Mouse (Mus musculus): ENCODE measurements around the gene Csmd2.

Gene Csmd2

GRCm38 (mm10) chr4:128411941-128412630 is 424.4 kb downstream of the Csmd2 start:
- no peak for DNase-seq (ENCODE audit: low spot score in 2 of 2)

GRCm38 (mm10) chr4:128414741-128415140 is 427.1 kb downstream of the Csmd2 start:
- no peak for DNase-seq (ENCODE audit: low spot score in 2 of 2)

- DNase-seq (ENCODE audit: low spot score in 2 of 2) = no peak
Measured at GRCm38 (mm10) chr4:128419988-128420617, 432.4 kb downstream of the Csmd2 start.

- no peak for DNase-seq (ENCODE audit: low spot score in 2 of 2)
Measured at GRCm38 (mm10) chr4:128422486-128422885, 434.8 kb downstream of the Csmd2 start.

- no peak for DNase-seq (ENCODE audit: low spot score in 2 of 2)
Measured at GRCm38 (mm10) chr4:128425339-128425738, 437.7 kb downstream of the Csmd2 start.

GRCm38 (mm10) chr4:128427261-128428030 is 439.8 kb downstream of the Csmd2 start:
- no peak for DNase-seq (ENCODE audit: low spot score in 2 of 2)

GRCm38 (mm10) chr4:128428303-128429107 is 440.8 kb downstream of the Csmd2 start:
- peak; percentile 36 to 42 for DNase-seq (ENCODE audit: low spot score in 2 of 2)

- no peak for DNase-seq (ENCODE audit: low spot score in 2 of 2)
Measured at GRCm38 (mm10) chr4:128429591-128429990, 441.9 kb downstream of the Csmd2 start.

- DNase-seq (ENCODE audit: low spot score in 2 of 2) = no peak
Measured at GRCm38 (mm10) chr4:128440550-128440949, 452.9 kb downstream of the Csmd2 start.

- DNase-seq (ENCODE audit: low spot score in 2 of 2) = no peak
Measured at GRCm38 (mm10) chr4:128441228-128441627, 453.6 kb downstream of the Csmd2 start.

GRCm38 (mm10) chr4:128442791-128443190 is 455.1 kb downstream of the Csmd2 start:
- DNase-seq (ENCODE audit: low spot score in 2 of 2) = no peak

- no peak for DNase-seq (ENCODE audit: low spot score in 2 of 2)
Measured at GRCm38 (mm10) chr4:128445514-128446260, 458.0 kb downstream of the Csmd2 start.

GRCm38 (mm10) chr4:128448831-128449431 is 461.3 kb downstream of the Csmd2 start:
- DNase-seq (ENCODE audit: low spot score in 2 of 2) = peak; percentile 35 to 37

GRCm38 (mm10) chr4:128450137-128450536 is 462.5 kb downstream of the Csmd2 start:
- DNase-seq (ENCODE audit: low spot score in 2 of 2) = peak; percentile 39 to 43

- DNase-seq (ENCODE audit: low spot score in 2 of 2) = peak; percentile 54 to 66
Measured at GRCm38 (mm10) chr4:128450974-128451373, 463.3 kb downstream of the Csmd2 start.

- DNase-seq (ENCODE audit: low spot score in 2 of 2) = no peak
Measured at GRCm38 (mm10) chr4:128451383-128451794, 463.7 kb downstream of the Csmd2 start.

- no peak for DNase-seq (ENCODE audit: low spot score in 2 of 2)
Measured at GRCm38 (mm10) chr4:128466708-128467107, 479.1 kb downstream of the Csmd2 start.

GRCm38 (mm10) chr4:128468040-128468439 is 480.4 kb downstream of the Csmd2 start:
- DNase-seq (ENCODE audit: low spot score in 2 of 2) = no peak

GRCm38 (mm10) chr4:128476249-128476648 is 488.6 kb downstream of the Csmd2 start:
- DNase-seq (ENCODE audit: low spot score in 2 of 2) = no peak

- DNase-seq (ENCODE audit: low spot score in 2 of 2) = no peak
Measured at GRCm38 (mm10) chr4:128483891-128484290, 496.2 kb downstream of the Csmd2 start.

- no peak for DNase-seq (ENCODE audit: low spot score in 2 of 2)
Measured at GRCm38 (mm10) chr4:128484679-128485078, 497.0 kb downstream of the Csmd2 start.
